Mouse (Mus musculus) gastrocnemius, postnatal 36 days (tissue): ENCODE data around the gene Ercc6l2. TPM values are rescaled to one million over a fixed set of nuclear protein-coding genes. Genes with fewer than 3 reads are reported as not detected.
"Not testable (repeated sequence)": the region's sequence is repeated elsewhere in the genome, so short reads cannot be mapped to it uniquely, and the experiment has no call there.

ENCODE experiments used
- DNase-seq, 2 experiments: peaks; one replicate each; pipeline ENCODE4 v3.0.0; 2022
- intact Hi-C: fragments of 180-260 bp; cut with DNase I; formaldehyde crosslinking; loops from one replicate; pipeline ENCODE4 v1.15.1; 2025
- total RNA-seq, 2 experiments: library from RNA; stranded (reverse); gene quantifications; 2 replicates each; pipeline ENCODE4 v1.2.3; 2021

The Ercc6l2 gene
- total RNA-seq, 2 experiments from 2014 or later, result 13.5 to 14.9 TPM

GRCm38 (mm10) chr13:63924036-63924435 is 109.0 kb downstream of the Ercc6l2 start:
- intact Hi-C loops, result loop anchor here (10.0 kb wide), 1 partner anchor 229 kb away; no protein-coding TSS in a partner anchor
- not testable (repeated sequence) for DNase-seq

- no peak for DNase-seq
- intact Hi-C loops, result loop anchor here (10.0 kb wide), 1 partner anchor 233 kb away; no protein-coding TSS in a partner anchor
These were observed 112.3 kb downstream of the Ercc6l2 start for GRCm38 (mm10) chr13:63927326-63927725.

GRCm38 (mm10) chr13:63929351-63929750 is 114.3 kb downstream of the Ercc6l2 start:
- intact Hi-C loops, result loop anchor here (10.0 kb wide), 1 partner anchor 235 kb away; no protein-coding TSS in a partner anchor
- no peak for DNase-seq

- DNase-seq, result no peak
- intact Hi-C loops, result loop anchor here (10.0 kb wide), 1 partner anchor 235 kb away; no protein-coding TSS in a partner anchor
These were observed 115.0 kb downstream of the Ercc6l2 start for GRCm38 (mm10) chr13:63929917-63930515.

GRCm38 (mm10) chr13:63930525-63930924 is 115.5 kb downstream of the Ercc6l2 start:
- DNase-seq, result no peak
- intact Hi-C loops, result no loop called here

GRCm38 (mm10) chr13:63936369-63936768 is 121.3 kb downstream of the Ercc6l2 start:
- intact Hi-C loops, result no loop called here
- no peak for DNase-seq

- DNase-seq, result no peak
- intact Hi-C loops, result no loop called here
These were observed 125.2 kb downstream of the Ercc6l2 start for GRCm38 (mm10) chr13:63940257-63940656.

GRCm38 (mm10) chr13:63941170-63941569 is 126.1 kb downstream of the Ercc6l2 start:
- no peak for DNase-seq
- intact Hi-C loops, result no loop called here

- intact Hi-C loops, result no loop called here
- no peak for DNase-seq
These were observed 128.6 kb downstream of the Ercc6l2 start for GRCm38 (mm10) chr13:63943605-63944004.

GRCm38 (mm10) chr13:63944344-63945021 is 129.4 kb downstream of the Ercc6l2 start:
- DNase-seq, result no peak
- intact Hi-C loops, result no loop called here

Other genes starting within 250 kb of the Ercc6l2 start
- gene Ptch1, start 241.6 kb upstream of the Ercc6l2 start, total RNA-seq, result 10 to 100 TPM in 1 of 2 experiments, 1 to 10 TPM in 1; 8.6 to 10.4 TPM